Mouse (Mus musculus) monocyte, adult 2 months (primary cell): ENCODE measurements around the gene Mthfr.

Source experiments
- DNase-seq, 2 experiments: peaks; one replicate each; pipeline ENCODE4 v3.0.0; 2022; ENCODE audit warnings: low spot score in 2 of 2, low read depth in 1 of 2

Gene Mthfr

DNA sequence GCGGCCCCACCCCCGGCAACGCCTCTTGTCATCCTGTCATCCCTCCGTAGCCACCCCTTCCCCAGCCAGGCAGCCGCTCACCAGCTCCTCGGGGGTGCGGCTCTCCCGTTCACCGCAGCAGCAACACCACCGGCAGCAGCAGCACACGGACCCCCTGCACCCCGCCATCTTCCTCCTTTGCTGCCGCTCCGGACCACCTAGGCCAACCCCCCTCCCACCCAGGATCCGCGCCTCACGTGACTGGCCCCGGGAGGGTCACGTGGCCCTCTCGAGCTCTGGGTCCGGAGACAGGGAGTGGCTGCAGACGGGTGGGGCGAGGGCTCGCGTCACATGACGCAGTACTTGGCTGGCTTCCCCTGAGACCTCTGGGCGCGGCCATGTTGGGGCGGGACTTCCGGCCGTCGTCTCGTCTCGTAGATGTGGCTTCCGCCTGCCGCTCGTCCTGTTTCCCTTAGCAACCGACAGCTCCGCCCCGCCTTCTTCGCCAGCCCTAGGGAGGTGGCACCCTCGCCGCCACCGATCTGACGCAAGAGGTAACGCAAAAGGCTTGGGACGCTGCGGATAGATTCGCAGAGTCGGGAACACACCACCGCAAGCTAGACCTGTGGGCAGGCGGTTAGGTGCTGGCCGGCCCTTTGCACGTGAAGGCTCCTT, at the start of gene Mthfr, which contains the start of gene Clcn6:
Gene Mthfr (plus strand): TSS at position 478 of the 654 bp plus-strand sequence.
Gene Clcn6 (minus strand): TSS at position 222 of the 654 bp plus-strand sequence.
- peak; percentile 98 for DNase-seq

DNA sequence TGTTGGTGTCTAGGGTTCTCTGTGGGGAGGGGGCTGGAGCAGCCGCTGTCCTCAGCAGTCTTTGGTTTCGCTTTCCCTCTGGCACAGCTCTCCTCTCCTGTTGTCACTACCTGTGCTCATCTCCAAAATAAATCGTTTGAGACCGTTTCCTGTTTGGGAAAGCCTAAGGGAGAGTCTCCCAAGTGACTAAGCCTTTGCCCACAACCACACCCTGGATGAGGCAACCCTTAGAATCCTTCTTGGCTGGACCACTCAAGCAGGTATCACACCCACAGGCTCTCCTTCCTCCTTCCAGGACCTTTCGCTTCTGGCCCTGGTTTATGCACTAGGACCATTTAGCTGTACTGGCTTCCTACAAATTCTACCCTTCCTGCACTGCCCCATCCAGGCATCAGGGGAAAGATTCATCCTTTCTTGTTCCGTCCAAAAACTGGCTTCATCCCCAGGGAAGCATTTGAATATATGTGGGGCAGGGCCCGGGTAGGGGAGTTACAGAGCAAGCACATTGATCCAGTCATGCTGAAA, 45.2 kb upstream of the Mthfr start:
- DNase-seq, result no peak

- DNase-seq, result no peak
These were observed 43.6 kb upstream of the Mthfr start for GRCm38 (mm10) chr4:147995311-147995710.

DNA sequence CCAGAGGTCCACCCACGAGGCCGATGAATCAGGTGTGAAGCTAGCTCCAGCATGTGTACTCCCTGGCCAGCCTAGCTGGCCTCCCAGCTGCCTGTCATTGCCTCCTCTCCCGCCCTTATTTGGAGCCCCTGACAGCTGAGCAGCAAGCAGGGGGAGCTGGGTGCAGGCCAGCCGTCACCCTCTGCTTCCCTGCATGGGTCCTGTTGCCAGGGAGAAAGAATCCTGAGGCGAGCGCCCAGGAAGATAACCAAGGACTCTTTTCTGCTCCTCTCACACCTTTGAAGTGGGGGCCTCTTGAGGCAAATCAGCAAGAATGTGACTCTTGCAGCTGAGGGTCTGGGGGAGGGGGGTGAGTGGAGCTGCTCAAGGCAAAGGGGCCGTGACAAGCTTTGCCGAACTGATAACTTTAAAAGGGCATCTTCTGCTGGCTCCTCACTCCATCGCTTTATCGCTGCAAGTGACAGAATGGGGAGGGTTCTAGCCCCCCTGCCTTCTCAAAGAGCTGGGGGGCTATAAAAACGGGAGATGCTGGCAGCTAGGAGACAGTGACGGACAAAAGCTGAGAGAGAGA, 38.6 kb upstream of the Mthfr start, which contains the start of gene Nppa:
Gene Nppa (plus strand): TSS at position 521 of the 571 bp plus-strand sequence.
- no peak for DNase-seq

GRCm38 (mm10) chr4:148001013-148001789, 37.7 kb upstream of the Mthfr start:
- no peak for DNase-seq

GRCm38 (mm10) chr4:148001866-148002265, 37.0 kb upstream of the Mthfr start:
- DNase-seq, result no peak

DNA sequence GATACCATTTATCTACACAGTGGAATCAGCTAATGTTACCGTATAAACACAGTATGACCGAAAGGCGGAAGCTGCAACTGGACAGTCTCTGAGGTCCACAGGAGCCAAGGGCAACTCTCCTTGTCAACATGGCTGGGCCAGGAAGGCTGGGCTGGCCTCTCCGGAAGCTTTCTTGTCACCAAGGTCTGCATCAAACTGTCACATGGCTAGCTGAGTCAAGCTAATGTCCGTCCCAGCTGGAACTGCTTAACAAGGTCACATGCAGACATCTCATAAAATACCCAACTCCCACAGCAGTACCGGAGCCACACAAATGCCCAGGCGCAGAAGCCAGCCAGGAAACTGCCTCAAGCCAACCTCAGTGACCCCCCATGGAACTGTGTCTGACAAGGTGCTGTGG, 34.5 kb upstream of the Mthfr start:
- DNase-seq, result no peak

DNA sequence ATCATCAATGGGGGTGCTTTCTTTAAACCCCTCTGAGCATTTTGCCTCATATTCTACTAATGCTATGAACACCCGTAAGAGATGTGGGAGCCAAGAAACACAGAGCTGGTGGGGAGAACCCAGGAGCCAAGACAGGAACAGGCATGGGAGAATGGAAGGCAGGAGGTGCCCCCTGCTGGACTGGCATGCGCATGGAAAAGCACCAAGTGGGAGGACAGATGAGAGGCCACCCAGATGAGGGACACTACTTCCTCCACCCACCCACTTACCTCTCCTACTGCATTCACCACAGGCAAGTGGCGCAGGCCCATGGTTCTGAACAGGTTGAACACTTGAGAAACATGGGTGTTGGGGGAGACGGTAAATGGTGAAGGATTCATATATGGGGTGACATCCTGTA, 30.5 kb upstream of the Mthfr start:
- DNase-seq, result no peak

DNA sequence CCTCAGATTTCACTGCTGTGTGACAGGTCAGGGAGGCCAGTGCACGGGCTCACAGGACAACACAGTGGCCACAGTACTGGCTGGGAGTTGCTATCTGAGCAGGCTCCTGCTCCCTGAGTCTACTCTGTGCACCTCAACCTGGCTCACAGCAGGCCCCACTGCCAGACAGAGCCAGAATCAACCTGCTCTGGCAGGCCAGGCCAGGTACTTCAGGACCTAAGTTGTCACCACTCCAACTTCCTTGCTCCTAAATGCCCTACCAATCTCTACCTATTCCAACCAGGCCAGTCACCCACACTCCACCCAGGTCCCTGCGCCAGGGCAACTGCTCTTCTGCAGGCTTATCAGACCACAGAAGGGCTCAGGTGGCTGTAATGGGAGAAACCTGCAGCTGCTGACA, 29.2 kb upstream of the Mthfr start:
- no peak for DNase-seq

GRCm38 (mm10) chr4:148011332-148011731, 27.5 kb upstream of the Mthfr start:
- DNase-seq, result no peak

GRCm38 (mm10) chr4:148012216-148012615, 26.7 kb upstream of the Mthfr start:
- no peak for DNase-seq

DNA sequence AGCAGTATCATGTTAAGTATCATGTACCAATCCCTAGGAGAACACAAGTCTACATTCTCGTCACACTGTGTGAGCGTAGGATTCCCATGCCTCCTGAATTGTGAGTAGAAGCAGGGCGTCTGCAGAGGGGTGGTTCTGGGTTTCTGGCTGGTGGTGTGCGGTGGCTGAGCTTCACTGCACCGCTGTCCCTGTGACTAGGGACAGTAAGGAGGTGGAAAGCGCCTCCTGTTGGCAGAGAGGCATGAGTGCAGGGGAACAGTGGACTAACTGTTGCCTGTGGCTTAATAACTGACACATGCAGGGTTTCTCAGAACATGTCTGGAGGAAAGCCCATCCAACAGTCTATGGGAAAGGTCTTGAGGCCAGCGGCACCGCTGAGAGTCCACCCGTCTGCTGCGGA, 23.5 kb upstream of the Mthfr start:
- no peak for DNase-seq

GRCm38 (mm10) chr4:148016981-148017380, 21.9 kb upstream of the Mthfr start:
- no peak for DNase-seq

DNA sequence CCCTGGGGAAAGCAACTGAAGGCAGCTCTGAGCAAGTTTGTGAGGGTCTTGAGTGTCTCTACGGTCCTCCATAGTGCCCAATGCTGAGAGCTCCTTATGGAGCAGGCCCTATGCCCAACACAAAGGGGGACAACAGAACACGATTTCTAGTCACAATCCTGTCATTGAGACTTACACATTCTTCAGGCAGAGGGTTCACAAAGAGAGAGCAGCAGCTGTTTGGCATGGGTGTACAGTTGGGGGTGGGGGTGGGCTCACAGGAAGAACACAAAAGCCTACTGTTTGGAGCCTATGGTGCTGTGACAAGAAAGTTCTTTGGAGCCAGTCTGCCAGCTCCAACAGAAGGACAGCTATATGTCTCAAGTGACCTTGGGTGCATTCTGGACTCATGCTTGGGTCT, 20.5 kb upstream of the Mthfr start:
- DNase-seq, result no peak

DNA sequence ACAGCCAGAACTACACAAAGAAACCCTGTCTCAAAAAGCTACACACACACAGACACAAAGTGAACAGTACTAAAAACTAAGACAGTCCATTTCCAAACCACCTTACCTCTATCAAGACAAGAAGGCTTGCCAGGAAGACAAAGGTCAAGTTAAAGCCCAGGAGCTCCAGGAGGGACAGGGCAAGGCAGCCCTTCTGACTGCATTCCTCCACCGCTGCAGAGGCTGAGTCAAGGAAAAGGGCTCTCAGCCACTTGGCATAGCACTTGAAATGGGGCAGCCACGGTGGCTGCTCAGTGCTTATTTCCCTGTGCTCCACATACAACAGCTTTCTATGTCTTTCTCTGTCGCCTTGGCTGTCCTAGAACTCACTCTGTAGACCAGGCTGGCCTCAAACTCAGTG, 14.9 kb upstream of the Mthfr start:
- DNase-seq, result no peak

- DNase-seq, result no peak
These were observed 9.6 kb upstream of the Mthfr start for GRCm38 (mm10) chr4:148029297-148029696.

DNA sequence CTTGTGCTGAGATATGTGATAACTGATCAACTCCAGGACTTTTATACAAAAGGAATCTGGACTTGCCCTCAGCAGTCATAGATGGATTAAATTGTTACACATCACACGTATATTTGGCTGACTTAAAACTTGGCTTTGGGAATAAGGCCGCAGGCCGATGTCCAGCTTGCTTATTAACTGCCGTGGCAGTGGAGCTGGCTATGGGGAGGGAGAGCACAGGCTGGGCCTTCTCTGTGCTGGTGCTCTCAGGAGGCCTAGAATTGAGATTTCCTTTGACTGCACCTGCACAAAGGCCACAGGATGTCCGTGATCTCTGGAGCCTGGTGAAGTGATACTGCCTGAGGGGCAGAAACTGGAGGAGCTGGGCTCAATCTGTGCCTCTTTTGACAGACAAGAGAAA, 8.4 kb upstream of the Mthfr start:
- DNase-seq, result no peak

DNA sequence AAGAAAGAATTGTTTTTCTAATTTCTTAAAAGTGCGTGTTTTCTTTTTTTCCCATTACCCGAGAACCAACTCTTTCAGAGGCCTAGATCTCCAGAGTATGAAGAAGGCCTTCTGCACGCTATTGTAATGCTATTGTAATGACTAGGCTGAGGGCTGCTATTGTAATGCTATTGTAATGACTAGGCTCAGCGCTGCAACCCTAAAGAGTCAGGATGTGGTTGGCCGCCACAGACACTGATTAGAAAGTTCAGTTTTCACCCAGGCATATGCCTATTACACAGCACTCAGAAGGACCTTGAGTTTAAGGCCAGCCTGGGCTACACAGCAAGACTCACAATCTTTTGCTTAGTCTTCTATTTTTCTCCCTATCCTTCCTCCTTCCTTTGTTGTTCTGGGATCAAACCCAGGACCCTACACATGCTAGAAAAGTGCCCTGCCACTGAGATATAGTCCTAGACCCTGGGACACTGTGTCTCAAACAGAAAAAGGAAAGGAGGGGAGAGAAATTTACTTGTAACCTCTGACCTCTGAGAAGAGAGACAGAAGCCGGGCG, 4.9 kb upstream of the Mthfr start:
- DNase-seq, result no peak

DNA sequence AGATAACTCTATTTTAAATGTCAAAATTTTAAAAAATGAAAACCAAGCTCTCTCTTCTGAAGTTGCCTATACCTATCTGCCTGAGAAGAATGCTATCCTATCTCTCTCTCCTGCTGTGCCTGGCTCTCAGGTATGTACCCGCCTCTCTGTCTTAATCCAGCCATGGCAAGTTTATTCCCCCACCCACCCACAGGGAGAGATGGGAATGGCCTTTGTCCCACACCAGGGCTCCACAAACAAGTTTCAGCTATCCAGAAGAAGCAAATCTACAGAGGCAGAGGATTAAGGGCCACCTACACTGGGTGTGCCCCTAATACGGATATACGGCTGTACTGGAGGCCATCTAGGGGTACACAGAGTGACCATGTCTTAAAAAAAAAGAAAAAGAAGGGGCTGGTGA, 3.4 kb upstream of the Mthfr start:
- DNase-seq, result no peak

- DNase-seq, result no peak
These were observed 738 bp upstream of the Mthfr start for GRCm38 (mm10) chr4:148038079-148038599.

DNA sequence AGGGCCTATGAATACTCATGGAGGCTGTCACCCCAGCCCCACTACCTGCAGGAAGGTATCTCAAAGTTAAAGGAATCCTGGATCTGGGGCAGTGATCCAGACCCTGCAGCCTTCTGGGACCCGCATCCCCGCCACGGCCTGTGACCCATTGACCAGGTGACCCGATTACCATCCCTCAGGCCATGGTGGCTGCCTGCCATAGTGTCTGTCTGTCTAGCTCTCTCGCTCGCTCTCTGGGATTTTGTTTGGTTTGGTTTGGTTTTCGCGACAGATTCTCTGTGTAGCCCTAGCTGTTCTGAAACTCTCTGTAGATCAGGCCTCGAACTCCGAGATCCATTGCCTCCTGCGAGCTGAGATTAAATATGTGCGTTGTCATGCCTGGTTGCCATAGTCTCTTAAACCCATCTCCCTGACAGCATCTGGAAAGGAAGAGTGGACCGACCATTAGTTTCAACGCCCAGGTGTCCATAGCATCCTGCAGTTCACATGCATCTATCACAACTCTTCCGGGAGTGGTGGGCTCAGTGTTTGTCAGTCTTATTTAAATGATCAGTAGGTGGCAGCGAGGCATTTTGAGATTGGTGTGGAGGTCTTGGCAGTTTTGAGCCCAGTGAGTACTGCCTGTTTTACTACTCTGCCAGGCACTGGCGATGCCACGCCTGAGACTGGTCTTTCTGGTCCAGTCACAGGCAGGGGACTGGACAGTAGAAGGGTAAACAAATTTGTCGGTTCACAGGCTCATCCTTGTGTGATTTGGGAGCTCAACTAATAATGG, 564 bp downstream of the Mthfr start:
- DNase-seq, result no peak
